Mouse (Mus musculus) neural tube, embryonic 10.5 days (tissue): ENCODE results near the gene Kank3.
A peak's percentile ranks its signal among the peaks of the same experiment; 100 is the strongest.
"Not testable (repeated sequence)": the region's sequence is repeated elsewhere in the genome, so short reads cannot be mapped to it uniquely, and the experiment has no call there.

Experiments used
- DNase-seq: peaks from one replicate; pipeline ENCODE4 v3.0.0-alpha.2; 2017; ENCODE audit warnings: low spot score; ENCODE audit errors: extremely low spot score

Gene Kank3

GRCm38 (mm10) chr17:33807181-33807888, 3.0 kb upstream of the Kank3 start:
- DNase-seq = no peak

- DNase-seq = no peak
These were observed 2.1 kb upstream of the Kank3 start for GRCm38 (mm10) chr17:33808192-33808591.

DNA sequence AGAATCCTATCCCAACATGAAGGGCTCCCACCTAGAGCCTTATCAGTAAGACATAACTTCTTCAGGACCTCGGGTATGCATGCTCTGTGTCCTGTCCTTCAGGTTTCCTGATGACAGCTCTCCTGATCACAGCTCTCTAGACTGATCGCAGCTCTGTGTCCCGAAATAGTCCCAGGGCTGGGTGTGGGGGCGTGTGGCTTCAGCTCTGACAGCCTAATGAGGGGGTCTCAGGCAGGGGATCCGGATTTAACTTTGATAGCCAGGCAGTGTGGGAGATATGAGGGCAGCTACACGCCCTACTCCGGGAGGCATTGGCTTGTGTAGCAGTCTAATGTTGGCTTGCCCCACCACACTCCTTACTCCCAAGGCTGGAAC, 810 bp downstream of the Kank3 start:
- DNase-seq = peak; percentile 33

- no peak for DNase-seq
These were observed 2.2 kb downstream of the Kank3 start for GRCm38 (mm10) chr17:33812475-33812874.

DNA sequence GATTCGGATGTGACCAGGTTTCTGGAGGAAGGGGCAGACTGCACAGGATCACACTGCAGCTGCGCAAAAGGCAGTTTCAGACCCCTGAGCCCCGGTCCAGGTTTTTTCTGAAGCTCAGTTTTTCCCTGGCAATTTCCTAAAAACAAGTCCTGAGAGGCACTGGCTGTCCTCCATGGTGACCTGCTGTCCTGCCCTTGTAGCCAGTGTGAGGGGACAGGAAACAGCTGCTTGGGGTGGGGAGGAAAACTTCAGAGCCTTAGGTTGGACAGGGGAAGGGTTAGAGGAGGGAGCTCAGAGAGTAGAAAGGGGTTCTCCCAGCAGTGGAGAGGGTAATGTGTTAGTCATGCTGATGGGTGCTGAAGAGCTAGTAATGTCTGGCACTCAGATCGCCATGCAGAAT, 2.7 kb downstream of the Kank3 start:
- DNase-seq = no peak

GRCm38 (mm10) chr17:33815399-33815798, 5.1 kb downstream of the Kank3 start:
- no peak for DNase-seq

- no peak for DNase-seq
These were observed 6.3 kb downstream of the Kank3 start for GRCm38 (mm10) chr17:33816612-33817011.

- DNase-seq = peak; percentile 94
These were observed 7.1 kb downstream of the Kank3 start for GRCm38 (mm10) chr17:33817184-33817968.

DNA sequence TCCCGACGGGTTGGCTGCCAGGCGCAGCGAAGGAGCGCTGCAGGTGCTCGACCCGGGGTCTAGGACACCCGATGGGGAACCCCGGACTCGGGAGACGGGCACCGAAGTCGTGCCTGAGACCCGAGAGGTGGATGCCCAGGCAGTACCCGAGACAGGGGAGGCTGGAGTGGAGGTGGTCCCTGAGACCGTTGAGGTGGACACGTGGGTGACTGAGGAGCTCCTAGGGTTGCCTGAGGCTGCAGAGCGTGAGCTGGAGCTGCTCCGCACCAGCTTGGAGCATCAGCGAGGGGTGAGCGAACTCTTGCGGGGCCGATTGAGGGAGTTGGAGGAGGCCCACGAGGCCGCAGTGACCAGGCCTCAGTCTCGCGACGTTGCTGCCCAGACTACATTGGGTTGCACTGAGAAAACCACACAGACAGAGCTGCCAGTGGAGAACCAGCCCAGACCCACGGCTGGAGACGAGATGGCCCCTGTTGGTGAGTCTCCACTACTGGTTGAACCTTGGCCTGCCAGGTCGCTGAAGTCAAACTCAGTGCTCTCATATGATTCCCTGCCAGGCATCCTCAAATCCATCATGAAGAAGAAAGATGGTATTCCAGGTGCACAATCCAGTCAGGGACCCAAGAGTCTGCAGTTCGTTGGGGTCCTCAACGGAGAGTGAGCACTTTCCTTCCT, 7.8 kb downstream of the Kank3 start:
- DNase-seq = no peak

- DNase-seq = no peak
These were observed 12.2 kb downstream of the Kank3 start for GRCm38 (mm10) chr17:33822436-33822959.

DNA sequence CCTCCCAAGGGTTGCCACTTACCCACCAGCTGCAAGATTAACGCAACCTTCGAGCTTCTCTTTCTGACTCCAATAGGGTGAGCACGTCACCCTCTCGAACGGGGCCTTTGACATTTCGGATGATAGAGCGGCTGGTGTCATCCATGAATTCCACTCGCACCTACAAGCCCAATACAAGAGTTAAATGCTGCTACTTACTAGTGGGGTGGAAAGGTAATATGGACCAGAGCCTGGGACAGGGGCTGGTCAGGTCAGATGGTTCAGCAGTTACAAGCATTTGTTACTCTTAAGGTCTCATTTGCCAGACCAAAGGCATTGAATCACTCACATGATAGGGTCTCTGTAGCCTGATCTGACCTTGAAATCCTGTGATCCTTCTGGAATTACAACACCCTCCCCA, 12.9 kb downstream of the Kank3 start:
- not testable (repeated sequence) for DNase-seq

GRCm38 (mm10) chr17:33824084-33824996, 14.0 kb downstream of the Kank3 start, which contains the start of the genes Rps28 and Ndufa7:
TSS of gene Rps28 (minus strand) at chr17:33824562.
TSS of gene Ndufa7 (plus strand) at chr17:33824572.
- peak; percentile 98 for DNase-seq

- not testable (repeated sequence) for DNase-seq
These were observed 14.6 kb downstream of the Kank3 start for GRCm38 (mm10) chr17:33824997-33825330.

- no peak for DNase-seq
These were observed 15.1 kb downstream of the Kank3 start for GRCm38 (mm10) chr17:33825462-33825861.

DNA sequence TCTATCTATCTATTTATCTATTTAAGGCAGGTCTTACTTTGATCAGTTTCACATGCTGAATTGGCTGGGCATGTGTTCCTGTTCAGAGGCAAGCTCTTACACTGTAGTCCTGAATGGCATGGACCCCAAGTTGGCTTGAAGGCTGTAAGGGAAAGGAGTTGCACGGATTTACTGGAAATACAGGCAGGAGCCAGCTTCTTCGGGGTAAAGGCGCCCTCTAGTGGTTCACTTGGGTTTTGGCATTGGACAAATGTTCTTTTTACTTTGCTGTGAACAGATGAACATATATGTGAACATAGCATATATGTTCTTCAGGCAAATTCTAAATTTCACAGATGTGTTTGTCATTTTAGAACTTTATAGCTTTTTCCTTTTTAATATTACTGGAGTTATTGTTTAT, 16.5 kb downstream of the Kank3 start:
- peak; percentile 72 for DNase-seq

GRCm38 (mm10) chr17:33828892-33829291, 18.6 kb downstream of the Kank3 start:
- no peak for DNase-seq

GRCm38 (mm10) chr17:33829561-33829960, 19.2 kb downstream of the Kank3 start:
- no peak for DNase-seq

DNA sequence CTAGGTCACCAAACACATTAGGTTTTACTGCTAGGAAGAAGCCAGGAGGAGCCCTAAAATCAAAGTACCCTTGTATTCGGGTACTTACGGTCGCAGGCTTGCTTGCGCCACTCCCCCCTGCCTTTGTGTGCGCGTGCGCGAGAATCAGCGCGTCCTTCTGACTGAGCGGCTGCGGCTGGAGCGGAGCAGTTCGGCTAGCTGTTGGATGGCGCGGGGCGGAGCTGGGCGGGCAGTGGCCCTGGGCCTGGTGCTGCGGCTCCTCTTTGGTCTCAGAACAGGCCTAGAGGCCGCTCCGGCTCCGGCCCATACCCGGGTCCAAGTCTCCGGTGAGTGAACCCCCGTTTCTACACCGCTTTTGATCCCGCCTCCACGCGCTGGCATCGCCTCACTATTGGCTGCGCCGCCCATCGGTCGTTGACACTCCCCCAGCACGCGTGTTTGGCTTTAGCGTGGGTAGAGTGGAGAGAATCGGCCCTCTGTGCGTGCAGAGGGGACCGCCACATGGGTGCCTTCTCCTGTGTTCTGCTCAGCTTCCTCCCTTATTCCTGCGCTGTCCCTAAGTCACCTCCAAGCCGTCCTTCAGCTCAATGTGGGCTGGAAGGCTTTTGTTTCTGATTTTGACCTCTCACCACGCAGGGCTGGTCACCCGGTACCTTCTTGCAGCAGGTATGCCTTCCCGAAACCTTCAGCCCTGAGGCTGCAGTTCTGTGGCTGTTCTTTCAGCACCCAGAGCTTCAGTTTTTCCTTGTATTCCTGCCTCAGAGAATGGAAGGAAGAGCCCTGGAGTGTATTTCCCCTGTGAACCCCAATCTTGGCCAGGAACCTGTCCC, 32.9 kb downstream of the Kank3 start, which contains the start of gene Cd320:
Cd320 (plus strand) TSS at position 126 of the 830 bp plus-strand sequence.
- peak; percentile 93 for DNase-seq

GRCm38 (mm10) chr17:33844196-33844595, 33.9 kb downstream of the Kank3 start:
- no peak for DNase-seq

DNA sequence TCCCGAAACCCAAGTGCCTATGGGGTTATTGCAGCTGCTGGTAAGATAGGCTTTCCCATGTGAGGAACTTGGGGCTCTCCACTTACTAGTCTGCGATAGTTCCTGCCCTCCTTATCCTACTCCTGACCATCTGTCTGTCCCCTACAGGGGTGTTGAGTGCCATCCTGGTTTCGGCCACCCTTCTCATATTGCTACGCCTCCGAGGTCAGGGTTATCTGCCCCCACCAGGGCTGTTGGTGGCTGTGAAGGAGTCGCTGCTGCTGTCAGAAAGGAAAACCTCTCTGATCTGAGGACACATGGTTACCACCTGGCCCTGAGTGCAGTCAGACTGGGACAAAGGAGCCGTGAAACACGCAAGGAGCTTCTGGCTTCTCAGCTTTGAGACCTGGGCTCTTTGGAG, 37.8 kb downstream of the Kank3 start:
- DNase-seq = no peak
